Mouse (Mus musculus): ENCODE measurements at regions not wholly inside any gene's neighbourhood (a gene's known extent, or its start where the extent isn't known, plus 50 kb on each side); places are given as distances from the start of the nearest gene placed in this dataset.

DNA sequence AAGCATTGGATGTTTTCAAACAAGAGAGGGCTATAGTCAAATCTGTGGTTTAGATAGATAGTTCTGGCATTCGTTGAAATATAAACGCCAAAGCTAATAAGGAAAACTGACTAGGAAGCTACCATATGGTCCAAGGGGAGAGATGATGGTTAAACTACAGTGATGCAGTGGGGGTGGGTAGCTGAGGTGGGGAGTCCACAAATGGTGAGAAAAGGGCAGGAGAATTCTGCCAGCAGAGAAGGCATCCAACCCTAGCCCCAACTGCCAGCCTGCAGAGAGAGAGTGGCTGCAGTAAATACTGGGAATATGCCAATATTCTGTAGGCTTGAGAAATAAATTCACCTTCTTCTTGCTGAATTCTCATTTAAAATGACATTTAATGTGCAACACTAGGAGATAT, 204.3 kb downstream of the Fam84b start:
- TF ChIP-seq POLR2A (IDR thresholded peaks at IDR 0.05; ENCODE audit: borderline replicate concordance, extremely low read depth, insufficient read depth, insufficient read length, poor library complexity, severe bottlenecking) (no peak), CTCF (IDR thresholded peaks at IDR 0.05; ENCODE audit: borderline replicate concordance, extremely low read depth, insufficient read depth, insufficient read length) (no peak)

All from brain, embryonic 14.5 days (tissue).